Mouse (Mus musculus): Measurements from ENCODE around the gene Slc47a1. TPM values are rescaled to one million over a fixed set of nuclear protein-coding genes. Genes with fewer than 3 reads are reported as not detected.

The Slc47a1 gene
- polyA plus RNA-seq, 1 experiment from 2014 or later: 0.05 TPM

DNA sequence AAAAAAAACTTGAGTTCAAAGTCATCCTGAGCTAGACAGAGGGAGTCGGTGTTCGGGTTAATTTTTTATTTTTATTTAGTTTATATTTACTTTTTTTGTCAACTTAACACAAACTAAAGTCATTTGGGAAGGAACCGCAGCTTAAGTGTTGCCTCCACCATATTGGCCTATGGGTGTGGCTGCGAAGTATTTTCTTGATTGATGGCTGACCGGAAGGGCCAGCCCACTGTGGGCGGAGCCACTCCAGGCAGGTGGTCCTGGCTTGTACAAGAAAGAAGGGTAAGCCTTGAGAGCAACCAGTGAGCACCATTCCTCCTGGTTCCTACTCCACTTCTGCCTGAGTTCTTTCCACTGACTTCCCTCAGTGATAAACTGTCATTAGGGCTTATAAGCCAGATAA lies 14.0 kb downstream of the Slc47a1 start:
- Histone ChIP-seq H3K9me3 (no peaks in the 10 kb centered on the region), H3K4me3 (no peak overlapping the region), H3K4me1 (replicated peaks) (peaks cover 5% of the 10 kb centered on the region; the same call in 1 of the 2 replicates), H3K27ac (no peak overlapping the region), H3K36me3 (no peaks in the 10 kb centered on the region), H3K27me3 (ENCODE audit: insufficient read depth, poor library complexity, severe bottlenecking) (no peaks in the 10 kb centered on the region)
- 82% methylated on average over 6 of the region's 6 CpGs for WGBS
- no peak for DNase-seq (ENCODE audit: low spot score)

DNA sequence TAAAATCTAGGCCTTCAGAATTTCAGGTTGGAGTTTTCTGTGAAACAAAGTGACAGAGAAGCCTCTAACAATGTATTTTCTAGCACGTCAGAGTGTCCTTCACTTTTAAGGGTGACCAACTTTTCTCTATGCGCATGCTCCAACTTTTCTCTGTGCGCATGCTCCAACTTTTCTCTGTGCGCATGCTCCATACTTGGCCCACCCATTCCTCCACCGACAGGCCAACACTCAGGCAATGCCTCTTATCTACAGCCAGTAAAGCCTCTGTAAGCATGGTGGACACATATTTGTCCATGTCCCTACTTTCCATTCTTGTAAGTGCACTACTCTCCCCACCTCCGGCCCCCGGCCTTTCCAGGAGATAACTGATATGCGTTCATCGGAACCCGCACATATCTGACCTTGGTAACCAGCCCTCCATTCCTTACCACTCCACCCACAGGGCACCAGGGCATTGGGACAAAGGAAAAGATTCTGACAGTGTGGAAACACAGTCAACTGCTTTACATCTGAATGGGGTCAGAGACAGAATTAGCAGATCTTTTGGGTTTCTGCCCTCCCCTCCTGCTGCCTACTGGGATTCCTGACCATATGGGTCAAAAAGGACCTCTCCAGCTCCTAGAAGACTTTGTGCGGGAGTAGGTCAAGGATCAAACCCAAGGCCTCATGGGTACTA lies 16.5 kb downstream of the Slc47a1 start:
- H3K27ac ChIP-seq: no peak overlapping the region
- H3K4me1 ChIP-seq (replicated peaks): peaks cover 5% of the 10 kb centered on the region; the same call in 1 of the 2 replicates
- H3K4me3 ChIP-seq: no peak overlapping the region
- WGBS: 84% methylated on average over 11 of the region's 11 CpGs
- no peaks in the 10 kb centered on the region for H3K36me3 ChIP-seq
- H3K27me3 ChIP-seq (ENCODE audit: insufficient read depth, poor library complexity, severe bottlenecking): no peaks in the 10 kb centered on the region
- H3K9me3 ChIP-seq: no peaks in the 10 kb centered on the region
- DNase-seq (ENCODE audit: low spot score): no peak

DNA sequence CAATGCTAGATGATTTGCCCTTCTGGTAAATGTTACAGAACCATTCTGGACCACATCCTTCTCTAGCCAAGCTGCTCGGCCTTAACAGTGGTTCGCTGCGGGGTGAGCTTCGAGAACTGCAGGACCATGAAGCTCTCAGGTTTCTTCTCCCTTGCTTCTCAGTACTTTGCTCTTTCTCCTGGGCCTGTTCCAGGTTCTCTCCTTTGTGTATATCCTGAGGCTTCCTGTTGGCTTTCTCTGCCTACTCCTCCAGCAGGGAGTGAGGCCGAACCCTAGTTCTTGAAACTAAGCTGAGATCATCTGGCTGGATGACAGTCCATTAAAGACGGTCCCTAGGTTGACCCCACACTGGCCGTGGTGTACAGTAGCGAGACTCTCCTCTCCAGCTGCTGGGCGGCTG lies 21.5 kb downstream of the Slc47a1 start:
- no peak overlapping the region for H3K4me3 ChIP-seq
- no peaks in the 10 kb centered on the region for H3K27me3 ChIP-seq (ENCODE audit: insufficient read depth, poor library complexity, severe bottlenecking)
- no peaks in the 10 kb centered on the region for H3K36me3 ChIP-seq
- peaks cover 4% of the 10 kb centered on the region; the same call in 1 of the 2 replicates for H3K4me1 ChIP-seq (replicated peaks)
- H3K27ac ChIP-seq: no peak overlapping the region
- 90% methylated on average over 9 of the region's 9 CpGs for WGBS
- no peaks in the 10 kb centered on the region for H3K9me3 ChIP-seq
- DNase-seq (ENCODE audit: low spot score): no peak

DNA sequence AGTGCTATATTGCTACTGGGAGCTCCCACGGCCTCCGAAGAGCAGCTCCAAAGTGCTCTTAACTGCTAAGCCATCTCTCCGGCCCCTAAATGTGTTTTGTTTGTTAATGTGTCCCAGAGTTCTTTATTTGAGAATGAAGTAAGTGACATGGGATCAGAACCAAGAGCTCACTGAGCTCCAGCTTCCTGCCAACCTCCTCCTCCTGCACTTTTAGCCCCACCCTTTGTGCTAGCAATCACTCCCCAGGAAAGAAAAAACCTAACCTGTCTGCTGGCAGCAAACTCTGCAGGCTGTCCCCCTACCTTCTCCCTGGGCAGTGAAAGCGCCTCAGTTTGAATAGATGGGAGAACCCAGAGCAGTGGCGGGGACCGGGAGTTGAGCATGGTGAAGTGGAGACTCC lies 22.0 kb downstream of the Slc47a1 start:
- Histone ChIP-seq H3K27me3 (ENCODE audit: insufficient read depth, poor library complexity, severe bottlenecking) (no peaks in the 10 kb centered on the region), H3K27ac (no peak overlapping the region), H3K9me3 (no peaks in the 10 kb centered on the region), H3K4me1 (replicated peaks) (0 out of 2 replicates have a peak, but pooled peaks cover 3% of the 10 kb centered on the region), H3K4me3 (no peak overlapping the region), H3K36me3 (no peaks in the 10 kb centered on the region)
- WGBS: 74% methylated on average over 6 of the region's 6 CpGs
- DNase-seq (ENCODE audit: low spot score): no peak

DNA sequence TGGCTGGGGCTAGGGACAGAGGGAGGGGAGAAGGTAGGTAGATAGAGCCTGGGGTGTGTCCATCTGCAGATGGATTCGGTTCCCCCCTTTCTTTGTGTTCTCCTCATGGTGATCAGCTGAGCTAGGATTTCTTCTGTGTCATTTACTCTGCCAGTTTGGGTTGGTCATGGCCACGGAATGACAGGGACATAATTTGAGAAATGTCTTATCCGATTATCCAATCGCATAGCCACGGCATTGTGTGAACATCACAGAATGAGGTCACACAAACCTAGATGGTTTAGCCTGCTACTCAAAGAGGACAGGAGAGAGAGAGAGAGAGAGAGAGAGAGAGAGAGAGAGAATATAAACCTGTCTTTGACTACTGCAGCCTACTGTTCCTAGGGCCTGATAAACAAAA lies 22.8 kb downstream of the Slc47a1 start:
- no peak overlapping the region for H3K27ac ChIP-seq
- no peaks in the 10 kb centered on the region for H3K9me3 ChIP-seq
- 0 out of 2 replicates have a peak, but pooled peaks cover 3% of the 10 kb centered on the region for H3K4me1 ChIP-seq (replicated peaks)
- 88% methylated on average over 5 of the region's 5 CpGs for WGBS
- H3K36me3 ChIP-seq: no peaks in the 10 kb centered on the region
- H3K4me3 ChIP-seq: no peak overlapping the region
- no peak for DNase-seq (ENCODE audit: low spot score)
- H3K27me3 ChIP-seq (ENCODE audit: insufficient read depth, poor library complexity, severe bottlenecking): no peaks in the 10 kb centered on the region

DNA sequence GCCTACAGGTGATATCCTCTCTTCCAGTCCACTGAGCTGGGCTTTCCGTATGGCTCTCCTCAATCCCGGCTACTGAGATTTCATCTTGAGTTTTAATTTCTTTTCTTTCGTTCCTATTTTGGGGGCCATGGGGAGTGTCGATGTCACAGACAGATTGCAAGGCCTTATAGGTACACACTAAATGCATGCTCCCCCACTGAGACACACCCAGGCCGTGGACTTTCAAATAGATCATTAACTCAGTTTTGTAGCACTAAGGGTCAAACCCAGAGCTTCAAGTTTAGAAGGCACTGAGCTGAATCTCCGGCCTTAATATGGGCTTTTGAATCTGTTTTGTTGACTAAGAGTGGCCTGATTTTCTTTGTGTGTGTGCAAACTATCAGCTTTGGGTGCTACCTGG lies 23.8 kb downstream of the Slc47a1 start:
- 82% methylated on average over 6 of the region's 6 CpGs for WGBS
- no peaks in the 10 kb centered on the region for H3K9me3 ChIP-seq
- no peak for DNase-seq (ENCODE audit: low spot score)
- H3K27ac ChIP-seq: no peak overlapping the region
- H3K27me3 ChIP-seq (ENCODE audit: insufficient read depth, poor library complexity, severe bottlenecking): no peaks in the 10 kb centered on the region
- 0 out of 2 replicates have a peak, but pooled peaks cover 3% of the 10 kb centered on the region for H3K4me1 ChIP-seq (replicated peaks)
- no peaks in the 10 kb centered on the region for H3K36me3 ChIP-seq
- no peak overlapping the region for H3K4me3 ChIP-seq

DNA sequence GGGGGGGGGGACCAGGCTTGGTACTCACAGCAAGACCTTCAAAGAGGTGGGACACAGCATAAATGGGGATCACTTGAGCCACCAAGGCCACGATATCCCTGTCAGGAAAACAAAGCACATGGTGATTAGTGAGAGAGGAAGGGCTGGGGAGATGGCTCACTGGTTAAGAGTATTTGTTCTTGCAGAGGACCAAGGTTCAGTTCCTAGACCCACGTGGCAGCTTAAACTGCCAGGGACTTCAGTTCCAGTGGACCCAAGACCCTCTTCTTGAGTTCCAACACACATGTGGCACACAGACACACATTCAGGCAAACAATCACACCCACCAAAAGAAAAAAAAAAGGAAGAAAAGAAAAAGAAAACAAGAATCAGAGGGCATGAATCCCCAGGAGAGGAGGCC lies 25.1 kb downstream of the Slc47a1 start:
- Histone ChIP-seq H3K27me3 (ENCODE audit: insufficient read depth, poor library complexity, severe bottlenecking) (peaks cover 6% of the 10 kb centered on the region), H3K4me1 (replicated peaks) (0 out of 2 replicates have a peak, but pooled peaks cover 3% of the 10 kb centered on the region), H3K27ac (no peak overlapping the region), H3K36me3 (no peaks in the 10 kb centered on the region), H3K9me3 (no peaks in the 10 kb centered on the region), H3K4me3 (no peak overlapping the region)
- 88% methylated on average over 2 of the region's 2 CpGs for WGBS
- DNase-seq (ENCODE audit: low spot score): no peak

DNA sequence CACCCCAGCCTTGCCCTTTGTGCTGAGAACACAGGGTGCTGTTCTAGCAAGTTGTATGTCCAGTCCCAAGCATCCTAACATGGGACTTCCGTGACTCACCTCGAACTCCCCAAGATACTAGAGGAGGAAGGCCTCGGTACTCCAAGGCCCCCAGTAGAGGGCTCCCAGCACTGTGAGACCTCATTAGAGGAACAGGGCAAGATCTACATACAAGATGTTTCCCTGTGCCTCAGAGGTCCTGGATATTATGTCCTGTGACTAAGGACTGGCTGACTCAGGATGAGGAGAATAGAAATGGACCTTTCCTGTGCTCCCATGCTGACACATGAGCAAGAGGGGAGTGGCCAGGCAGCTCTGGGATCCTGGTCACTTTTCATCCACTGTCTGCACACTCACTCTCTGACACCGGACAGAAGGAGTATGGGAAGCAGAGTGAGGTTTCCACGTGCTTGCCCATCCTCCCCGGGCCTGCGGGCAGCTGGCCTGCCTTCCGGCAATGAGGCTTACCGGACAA lies 25.9 kb downstream of the Slc47a1 start:
- 69% methylated on average over 9 of the region's 9 CpGs for WGBS

DNA sequence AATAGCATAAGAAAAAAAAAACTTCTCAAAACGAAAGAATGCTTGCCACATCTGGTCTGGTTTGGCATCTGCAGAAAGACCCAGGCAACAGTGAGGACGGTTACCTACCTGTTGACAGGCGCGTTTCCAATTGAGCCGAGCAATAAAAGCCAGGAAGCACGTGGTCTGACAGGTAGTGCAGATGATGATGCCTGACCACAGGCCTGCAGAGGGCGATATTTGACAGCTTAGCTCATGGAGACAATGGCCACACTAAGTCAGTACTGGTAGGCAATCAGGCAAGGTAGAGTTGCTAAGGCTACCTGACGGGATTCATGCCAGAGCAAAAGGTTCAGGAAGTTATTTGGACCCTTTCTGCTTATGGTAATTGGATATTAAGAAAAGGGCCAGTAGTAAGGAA lies 28.8 kb downstream of the Slc47a1 start:
- no peaks in the 10 kb centered on the region for H3K9me3 ChIP-seq
- H3K36me3 ChIP-seq: no peaks in the 10 kb centered on the region
- H3K27me3 ChIP-seq (ENCODE audit: insufficient read depth, poor library complexity, severe bottlenecking): peaks cover 26% of the 10 kb centered on the region
- H3K27ac ChIP-seq: no peak overlapping the region
- DNase-seq (ENCODE audit: low spot score): peak; percentile 48
- WGBS: 18% methylated on average over 8 of the region's 8 CpGs
- peaks cover 3% of the 10 kb centered on the region; the same call in 1 of the 2 replicates for H3K4me1 ChIP-seq (replicated peaks)
- H3K4me3 ChIP-seq: no peak overlapping the region

More for the DNA sequence above, 25.9 kb downstream of the Slc47a1 start:
- Histone ChIP-seq H3K27me3 (ENCODE audit: insufficient read depth, poor library complexity, severe bottlenecking) (peaks cover 13% of the 10 kb centered on the region), H3K4me1 (replicated peaks) (0 out of 2 replicates have a peak, but pooled peaks cover 3% of the 10 kb centered on the region), H3K4me3 (no peak overlapping the region), H3K36me3 (no peaks in the 10 kb centered on the region), H3K9me3 (no peaks in the 10 kb centered on the region), H3K27ac (no peak overlapping the region)
- DNase-seq (ENCODE audit: low spot score): no peak

DNA sequence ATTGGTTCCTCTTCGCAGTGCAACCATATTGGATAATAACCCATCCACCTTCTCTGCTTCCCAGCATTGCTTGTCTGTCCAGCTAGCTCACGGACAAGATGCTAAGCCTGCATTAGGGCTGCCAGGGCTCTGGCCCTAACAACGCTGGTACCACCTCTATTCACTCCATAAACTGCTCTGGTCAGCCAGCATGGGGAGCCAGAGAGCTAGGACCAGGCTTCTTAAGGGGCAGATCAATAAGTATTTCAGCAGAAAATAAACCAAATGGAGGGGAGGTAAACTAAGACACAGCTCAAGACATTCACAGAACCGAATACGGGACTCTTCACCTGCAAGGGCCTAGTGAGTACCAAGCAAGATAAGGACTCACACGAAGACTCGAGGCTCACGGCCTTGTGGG lies 32.0 kb downstream of the Slc47a1 start:
- peaks cover 58% of the 10 kb centered on the region for H3K27me3 ChIP-seq (ENCODE audit: insufficient read depth, poor library complexity, severe bottlenecking)
- H3K4me3 ChIP-seq: no peak overlapping the region
- peaks cover 15% of the 10 kb centered on the region for H3K4me1 ChIP-seq (replicated peaks)
- no peak for DNase-seq (ENCODE audit: low spot score)
- H3K36me3 ChIP-seq: no peaks in the 10 kb centered on the region
- H3K27ac ChIP-seq: no peak overlapping the region
- WGBS: 60% methylated on average over 8 of the region's 8 CpGs
- no peaks in the 10 kb centered on the region for H3K9me3 ChIP-seq

DNA sequence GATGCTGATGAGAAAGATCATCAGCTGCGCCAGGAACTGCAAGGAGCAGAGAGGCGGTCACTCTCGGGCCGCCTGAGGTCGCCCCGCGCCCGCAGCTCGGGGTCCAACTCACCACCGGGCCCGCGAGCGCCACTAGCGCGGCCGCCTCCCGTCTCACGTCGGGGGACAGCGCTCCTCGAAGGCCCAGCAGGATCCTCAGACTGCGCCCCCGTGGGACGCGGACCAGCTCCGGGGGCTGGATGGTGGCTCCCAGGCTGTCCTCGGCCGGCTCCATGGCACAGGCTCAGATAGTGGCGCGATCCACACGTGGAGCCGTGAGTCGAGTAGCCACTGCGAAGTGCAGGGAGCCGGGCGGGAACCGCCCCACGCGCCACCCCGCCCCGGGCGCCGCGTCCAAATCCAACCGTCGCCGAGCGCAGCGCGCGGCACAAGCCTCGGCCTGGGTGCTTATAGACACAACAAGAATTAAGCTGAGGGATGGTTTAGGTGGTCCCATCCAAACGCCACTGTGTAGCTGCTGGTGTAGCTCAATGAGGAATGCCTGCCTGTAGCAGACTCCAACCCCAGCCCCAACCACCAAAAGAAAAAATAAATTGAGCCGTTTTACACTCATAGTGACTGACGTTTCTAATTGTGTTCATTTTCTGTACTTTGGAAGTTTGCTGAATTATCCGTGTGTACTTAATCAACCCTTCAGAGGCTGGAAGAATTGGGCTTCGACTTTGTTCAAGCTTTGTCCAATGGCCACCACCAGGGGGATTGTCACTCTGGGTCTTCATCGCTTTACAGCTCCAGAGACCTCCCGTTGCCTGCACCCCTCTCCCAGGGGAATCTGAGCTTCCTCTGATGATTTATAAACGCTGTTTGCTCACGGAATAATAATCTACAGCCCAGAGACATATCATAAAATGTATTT lies 35.4 kb downstream of the Slc47a1 start, which contains the start of gene Slc47a2:
Gene Slc47a2 (minus strand): TSS at position 356 of the 916 bp plus-strand sequence.
- Histone ChIP-seq H3K4me1 (replicated peaks) (peaks cover 15% of the 10 kb centered on the region), H3K9me3 (no peaks in the 10 kb centered on the region), H3K27ac (peak within 1 kb of the TSS; percentile 25; the same call in 1 of the 2 replicates), H3K27me3 (ENCODE audit: insufficient read depth, poor library complexity, severe bottlenecking) (peaks cover 65% of the 10 kb centered on the region), H3K36me3 (no peaks in the 10 kb centered on the region), H3K4me3 (peak within 1 kb of the TSS; percentile 50)
- WGBS: 4% methylated on average over 61 of the region's 61 CpGs
- peak; percentile 44 for DNase-seq (ENCODE audit: low spot score)

DNA sequence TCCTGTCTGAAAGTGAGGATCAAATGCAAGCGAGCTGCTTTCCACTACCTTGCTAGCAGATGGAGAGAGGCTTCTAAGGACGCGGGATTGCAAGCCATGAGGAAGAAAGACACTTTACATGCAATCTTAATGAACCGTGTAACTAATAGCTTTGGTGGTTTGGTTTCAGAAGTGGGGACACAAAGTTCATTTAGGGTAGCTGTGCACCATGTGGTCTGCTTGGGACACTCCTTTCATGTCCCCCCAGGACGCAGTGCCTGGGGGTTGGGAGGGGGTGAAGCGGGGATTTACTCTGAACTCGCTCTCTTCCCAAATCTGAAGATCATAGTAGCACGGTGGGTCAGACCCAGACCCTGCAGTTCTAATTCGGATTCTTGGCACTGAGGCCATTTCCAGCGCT lies 36.2 kb downstream of the Slc47a1 start:
- no peak overlapping the region for H3K27ac ChIP-seq
- no peaks in the 10 kb centered on the region for H3K36me3 ChIP-seq
- 15% methylated on average over 10 of the region's 10 CpGs for WGBS
- H3K4me1 ChIP-seq (replicated peaks): peaks cover 15% of the 10 kb centered on the region
- peaks cover 60% of the 10 kb centered on the region for H3K27me3 ChIP-seq (ENCODE audit: insufficient read depth, poor library complexity, severe bottlenecking)
- no peak for DNase-seq (ENCODE audit: low spot score)
- H3K4me3 ChIP-seq: peak overlapping the region; percentile 50
- H3K9me3 ChIP-seq: no peaks in the 10 kb centered on the region

DNA sequence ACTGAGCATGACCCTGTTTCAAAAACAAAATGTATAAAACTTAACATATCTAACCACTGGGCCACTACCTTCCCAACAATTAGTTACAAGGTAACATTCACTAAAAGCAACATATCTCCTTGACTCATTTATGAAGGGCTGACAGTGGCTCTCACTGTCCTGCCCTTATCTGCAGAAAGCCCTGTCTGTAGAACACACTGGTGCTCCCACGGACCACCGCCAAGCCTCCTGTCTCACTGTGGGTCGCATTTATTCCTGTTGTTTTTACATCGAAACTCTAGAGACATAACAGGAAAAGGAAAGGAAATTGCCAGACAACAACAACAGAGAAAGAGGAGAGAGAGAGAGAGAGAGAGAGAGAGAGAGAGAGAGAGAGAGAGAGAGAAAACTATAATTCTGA lies 36.9 kb downstream of the Slc47a1 start:
- Histone ChIP-seq H3K27ac (no peak overlapping the region), H3K4me3 (no peak overlapping the region), H3K27me3 (ENCODE audit: insufficient read depth, poor library complexity, severe bottlenecking) (peaks cover 59% of the 10 kb centered on the region), H3K36me3 (no peaks in the 10 kb centered on the region), H3K4me1 (replicated peaks) (peaks cover 15% of the 10 kb centered on the region), H3K9me3 (no peaks in the 10 kb centered on the region)
- DNase-seq (ENCODE audit: low spot score): no peak
- 88% methylated on average over 4 of the region's 4 CpGs for WGBS
